Mouse (Mus musculus) heart, adult 9 months (tissue): ENCODE measurements around the gene Rhob.
A peak's percentile ranks its signal among the peaks of the same experiment; 100 is the strongest.
"Not testable (repeated sequence)": the region's sequence is repeated elsewhere in the genome, so short reads cannot be mapped to it uniquely, and the experiment has no call there.

Source experiments
- DNase-seq, 2 experiments: peaks; one replicate each; pipeline ENCODE4 v3.0.0; 2022; ENCODE audit warnings: low spot score in 2 of 2

The Rhob gene

DNA sequence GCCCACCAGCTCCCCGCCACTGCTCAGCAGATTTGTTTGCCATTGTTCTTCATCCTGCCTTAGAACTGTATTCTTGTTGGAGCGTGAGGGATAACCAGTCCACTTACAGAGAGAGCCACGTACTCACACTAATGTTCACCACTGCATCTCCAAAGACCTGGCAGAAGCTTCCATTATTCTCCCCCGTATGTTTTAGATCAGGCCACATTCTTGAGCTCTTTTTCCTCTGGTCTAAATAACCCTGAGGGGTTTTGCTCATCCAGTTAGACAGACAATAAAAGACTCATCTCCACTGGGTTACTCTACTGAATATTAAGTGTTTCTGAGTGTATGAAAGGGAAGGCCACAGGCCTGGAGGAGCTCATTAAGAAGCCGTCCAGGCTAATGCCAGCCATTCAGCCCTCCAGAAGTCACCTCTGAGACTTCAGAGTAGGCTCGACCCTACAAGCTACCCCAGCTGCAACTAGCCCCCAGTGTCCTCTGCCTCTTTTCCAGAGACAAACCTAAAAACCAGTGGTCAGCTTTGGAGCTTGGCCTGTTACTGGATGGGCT, 24.9 kb downstream of the Rhob start:
- DNase-seq = no peak

DNA sequence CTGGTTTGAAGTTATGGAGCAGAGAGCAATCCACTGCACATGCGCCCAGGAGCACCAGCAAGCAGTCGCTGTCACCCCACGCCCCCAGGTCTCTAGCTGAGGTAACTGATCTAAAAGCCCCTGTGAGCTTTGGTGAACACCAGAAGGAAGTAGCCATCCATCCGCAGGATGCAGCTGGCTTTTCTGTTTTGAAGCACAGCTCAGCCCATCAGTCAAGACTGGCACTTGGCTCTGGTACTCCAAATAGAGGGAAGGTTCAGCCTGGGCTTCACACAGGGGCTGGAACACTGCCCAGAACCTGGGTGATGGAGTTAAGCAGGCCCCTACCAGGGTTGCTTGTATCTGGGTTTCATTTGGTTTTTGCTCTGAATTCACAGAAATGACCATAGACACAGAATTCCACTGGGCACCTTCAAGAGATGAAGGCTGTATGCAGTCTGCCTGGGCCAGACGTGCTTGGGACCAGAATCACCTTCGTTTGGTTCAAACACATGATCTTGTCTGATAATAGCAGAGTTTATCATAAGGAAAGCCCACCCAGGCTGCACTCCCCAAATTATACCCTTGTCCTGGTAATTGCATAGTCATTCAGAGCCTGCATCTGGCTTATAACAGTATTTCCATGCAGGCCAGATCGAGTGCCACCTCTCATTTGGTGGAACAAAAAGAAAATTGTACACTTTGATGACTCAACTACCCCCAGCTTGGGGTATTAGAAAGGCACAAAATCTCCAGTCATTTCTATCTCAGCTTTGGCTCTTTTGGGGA, 27.0 kb downstream of the Rhob start:
- DNase-seq = no peak

DNA sequence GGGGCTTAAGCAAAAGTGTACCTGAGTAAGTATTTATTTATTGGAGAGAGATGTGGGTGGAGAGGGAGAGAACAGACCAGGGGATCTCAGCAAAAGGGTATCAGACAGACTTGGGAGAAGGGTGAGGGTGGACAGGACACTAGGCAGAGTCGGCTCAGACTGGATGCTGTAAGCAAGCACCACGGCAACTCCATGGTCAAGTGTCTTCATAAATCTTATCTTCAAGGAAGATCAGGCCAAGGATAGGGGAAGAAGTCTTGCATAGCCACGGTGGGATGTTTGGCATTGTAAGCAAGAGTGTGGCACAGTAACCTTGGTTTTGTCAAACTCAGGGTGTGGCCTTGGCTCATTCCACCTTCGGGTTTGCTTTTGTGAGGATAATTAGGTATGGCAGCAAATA, 27.8 kb downstream of the Rhob start:
- no peak for DNase-seq

- DNase-seq = no peak
These were observed 28.8 kb downstream of the Rhob start for GRCm38 (mm10) chr12:8470962-8471361.

- no peak for DNase-seq
These were observed 29.9 kb downstream of the Rhob start for GRCm38 (mm10) chr12:8469742-8470494.

GRCm38 (mm10) chr12:8468221-8468865, 31.5 kb downstream of the Rhob start:
- DNase-seq = no peak

DNA sequence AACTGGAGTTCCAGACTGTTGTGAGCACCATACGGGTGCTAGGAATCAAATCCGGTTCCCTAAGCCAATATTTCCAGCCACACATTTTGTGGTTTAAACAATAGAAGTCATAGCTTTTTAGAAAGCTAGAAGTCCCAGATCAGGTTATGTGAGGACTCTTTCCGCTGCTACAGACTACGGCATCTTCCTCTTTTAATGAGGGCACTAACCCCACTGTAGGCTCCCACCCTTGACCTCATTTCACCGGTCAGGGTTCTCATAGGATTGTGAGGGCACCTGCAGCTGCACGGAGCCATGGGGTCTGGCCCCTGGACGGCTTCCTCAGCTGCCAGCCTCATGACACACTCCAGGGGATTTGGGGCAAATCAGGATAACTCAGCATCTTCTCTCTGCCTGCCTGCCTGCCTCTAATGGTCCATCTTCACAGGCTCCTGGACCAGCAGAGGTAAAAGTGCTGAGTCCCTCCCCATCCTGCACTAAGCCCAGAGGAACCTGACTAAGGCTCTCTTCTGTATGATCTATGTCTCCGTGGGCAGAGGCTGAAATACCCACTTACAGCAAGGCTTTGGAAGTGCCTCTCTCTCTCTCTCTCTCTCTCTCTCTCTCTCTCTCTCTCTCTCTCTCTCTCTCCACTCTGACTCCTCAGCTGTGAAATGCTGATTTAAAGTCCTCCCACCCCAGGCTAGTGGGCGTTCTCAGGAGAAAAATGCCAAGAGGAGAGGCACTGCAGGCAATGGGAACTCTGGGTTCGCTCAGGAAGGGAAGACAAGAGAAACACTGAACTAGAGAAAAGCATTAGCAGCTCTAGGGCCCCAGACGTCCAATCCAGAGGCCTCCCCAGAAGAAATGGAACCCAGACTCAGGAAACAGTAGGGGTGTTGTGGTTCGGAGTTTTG, 32.5 kb downstream of the Rhob start:
- no peak for DNase-seq

- no peak for DNase-seq
These were observed 34.1 kb downstream of the Rhob start for GRCm38 (mm10) chr12:8465680-8466079.

DNA sequence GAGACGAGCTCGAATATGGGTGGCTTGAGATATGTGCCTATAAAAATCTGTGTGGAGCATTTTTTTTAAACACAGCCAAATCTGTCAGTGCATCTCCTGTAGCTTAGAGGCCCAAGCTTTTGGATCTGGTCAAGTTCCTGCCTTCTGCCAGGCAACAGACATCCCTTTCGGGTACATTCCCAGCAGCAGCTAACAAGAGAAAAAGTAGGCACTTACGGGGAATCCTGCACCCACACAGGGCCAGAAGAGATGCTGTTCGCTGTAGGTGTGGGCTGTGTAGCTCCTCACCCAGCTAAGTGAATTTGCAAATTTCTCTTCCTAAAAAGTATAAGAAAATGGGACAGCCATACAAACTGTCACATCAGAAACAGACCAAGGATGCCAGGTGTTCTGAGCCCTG, 34.8 kb downstream of the Rhob start:
- no peak for DNase-seq

DNA sequence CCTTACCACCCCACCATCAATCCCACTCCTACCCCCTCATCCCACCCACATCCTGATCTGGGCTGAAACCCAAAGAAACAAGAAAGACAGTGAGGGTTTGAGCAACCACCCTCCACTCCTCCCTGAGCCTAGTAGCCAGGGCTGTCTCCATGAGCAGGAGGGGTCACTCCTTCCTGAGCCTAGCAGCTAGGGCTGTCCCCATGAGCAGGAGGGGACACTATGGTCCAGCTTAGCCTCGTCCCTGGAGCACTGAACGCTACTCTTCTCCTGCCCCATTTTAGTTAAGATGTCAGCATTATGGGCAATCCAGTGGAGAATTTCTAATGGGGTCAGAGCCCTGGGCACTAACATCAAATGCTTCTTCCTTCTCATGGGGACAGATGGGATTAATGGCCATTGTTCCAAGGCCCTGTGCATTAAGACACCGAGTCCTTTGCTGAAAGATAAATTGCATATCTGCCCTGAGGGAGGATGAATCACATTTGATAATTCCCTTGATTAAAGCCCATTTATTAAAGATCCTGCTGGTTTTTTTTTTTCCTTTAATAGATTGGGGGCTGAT, 36.1 kb downstream of the Rhob start:
- no peak for DNase-seq

GRCm38 (mm10) chr12:8462533-8462932, 37.3 kb downstream of the Rhob start:
- DNase-seq = no peak

- not testable (repeated sequence) for DNase-seq
These were observed 38.2 kb downstream of the Rhob start for GRCm38 (mm10) chr12:8461575-8461974.

- DNase-seq = no peak
These were observed 41.4 kb downstream of the Rhob start for GRCm38 (mm10) chr12:8458400-8458799.

DNA sequence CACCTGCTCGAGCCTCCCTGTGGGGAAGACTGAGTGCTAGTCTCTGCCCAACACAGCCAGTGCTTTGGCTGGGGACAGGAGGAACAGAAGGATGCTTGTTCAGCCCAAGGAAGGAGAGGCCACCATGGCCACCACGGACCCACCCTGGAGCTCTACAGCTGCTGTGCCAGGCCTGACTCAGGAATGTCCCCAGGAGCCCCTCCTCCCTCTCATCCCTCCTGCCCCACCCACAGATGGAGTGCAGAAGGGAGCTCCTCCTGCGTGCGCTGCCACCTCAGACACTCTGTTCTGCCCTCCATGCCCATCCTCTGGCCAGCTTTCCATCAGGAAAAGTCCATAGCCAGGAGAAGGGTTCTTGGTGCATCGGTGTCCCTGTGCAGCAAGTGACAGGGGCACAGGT, 42.8 kb downstream of the Rhob start:
- no peak for DNase-seq

DNA sequence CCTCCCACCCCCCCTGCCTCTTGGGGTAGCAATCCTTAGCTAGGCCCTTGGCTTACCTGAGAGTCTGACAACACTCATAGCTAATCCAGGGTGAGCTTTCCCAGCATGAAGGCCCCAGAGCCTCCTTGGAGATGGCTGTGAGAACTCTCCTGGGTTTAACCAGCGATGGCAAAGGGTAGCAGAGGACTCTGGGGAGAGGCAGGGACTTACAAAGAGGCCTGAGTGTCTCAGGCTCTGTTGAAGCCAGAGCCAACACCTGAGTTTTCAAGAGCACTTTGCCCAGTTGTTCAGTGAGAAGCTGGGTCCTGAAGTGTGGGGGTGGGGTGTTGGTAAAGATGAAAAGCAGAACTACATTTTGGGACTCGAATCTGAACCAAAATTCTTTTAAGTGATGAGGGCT, 44.8 kb downstream of the Rhob start:
- no peak for DNase-seq

- peak in 1 of 2 experiments; percentile 65 for DNase-seq
These were observed 45.3 kb downstream of the Rhob start for GRCm38 (mm10) chr12:8454487-8454886.

DNA sequence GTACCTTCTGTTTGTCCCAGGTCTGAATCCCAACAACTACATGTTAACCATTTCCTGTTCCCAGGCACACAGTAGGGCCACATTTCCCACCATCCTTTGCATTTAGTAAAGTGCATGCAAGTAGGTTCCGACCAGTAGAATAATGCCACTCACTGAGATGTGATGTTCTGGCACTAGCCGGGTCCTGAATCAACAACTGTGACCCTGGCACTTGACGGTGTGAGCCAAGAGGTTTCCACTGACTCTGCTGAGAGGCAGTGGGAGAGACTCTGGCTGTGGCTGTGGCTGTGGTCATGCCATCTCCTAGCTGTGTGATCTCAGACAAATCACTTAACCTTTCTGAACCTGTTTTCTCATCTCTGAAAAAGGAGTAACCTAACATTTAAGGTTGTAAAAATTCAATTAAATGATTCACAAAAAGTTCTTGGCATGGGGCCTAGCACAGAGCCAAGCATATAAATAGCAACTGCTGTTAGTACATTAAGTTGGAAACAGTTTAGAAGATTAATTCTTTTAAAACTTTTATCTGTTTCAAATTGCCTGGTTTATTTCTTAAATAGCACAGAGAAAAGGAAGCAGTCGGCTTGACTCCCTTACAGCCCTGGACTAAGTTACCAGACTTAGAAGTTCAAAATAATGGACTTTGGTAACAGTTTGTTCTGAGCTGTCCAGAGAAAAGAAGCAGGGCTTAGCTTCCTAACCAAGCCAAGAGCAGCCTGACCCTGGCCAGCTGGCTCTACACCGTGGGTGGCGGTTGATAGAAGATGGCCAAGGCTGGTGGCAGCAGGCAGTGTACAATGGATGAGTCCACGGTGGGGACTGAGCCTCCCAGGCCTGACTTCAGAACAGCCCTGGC, 46.8 kb downstream of the Rhob start:
- peak in 1 of 2 experiments; percentile 69 for DNase-seq

DNA sequence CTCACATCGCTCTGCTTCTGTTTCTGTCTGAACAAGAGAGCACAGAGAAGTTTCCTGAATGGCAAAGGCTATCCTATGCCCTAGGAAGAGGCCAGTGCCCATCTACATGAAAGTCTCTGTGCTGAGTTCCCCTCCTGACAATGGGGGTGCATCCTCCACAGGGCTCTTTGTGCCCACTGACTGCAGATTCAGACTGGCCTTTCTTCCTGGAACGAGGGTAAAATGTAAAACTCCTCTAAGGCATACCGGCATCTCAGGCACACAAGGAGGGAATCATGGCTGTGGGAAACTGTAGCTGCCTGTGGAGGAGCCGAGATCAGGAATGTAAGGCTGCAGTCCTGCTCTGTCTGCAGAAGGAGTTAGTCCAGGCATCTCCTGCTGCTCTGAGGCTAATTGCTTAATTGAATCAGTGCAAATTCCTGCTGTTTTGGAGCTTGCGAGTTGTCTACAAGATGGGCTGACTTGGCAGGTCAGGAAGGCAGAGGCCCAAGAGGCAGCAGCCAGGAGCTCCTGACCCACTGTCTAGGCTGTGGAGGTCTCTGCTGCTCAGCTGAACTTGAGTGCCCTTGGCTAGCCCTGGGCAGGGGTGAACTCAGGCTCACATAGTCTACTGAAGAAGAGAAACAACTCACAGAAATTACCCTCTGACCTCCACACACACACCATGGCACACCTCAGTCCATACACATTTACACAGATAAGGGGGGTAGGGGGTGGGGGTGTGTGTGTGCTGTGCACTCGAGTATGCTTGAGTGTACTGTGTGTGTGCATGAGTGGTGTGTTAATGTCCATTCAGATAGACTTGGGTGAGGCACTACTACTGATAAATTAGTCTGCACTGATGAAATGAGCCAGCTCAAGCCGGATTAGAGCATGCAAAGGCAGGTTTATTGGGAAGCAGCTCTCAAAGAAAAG, 48.0 kb downstream of the Rhob start:
- no peak for DNase-seq

DNA sequence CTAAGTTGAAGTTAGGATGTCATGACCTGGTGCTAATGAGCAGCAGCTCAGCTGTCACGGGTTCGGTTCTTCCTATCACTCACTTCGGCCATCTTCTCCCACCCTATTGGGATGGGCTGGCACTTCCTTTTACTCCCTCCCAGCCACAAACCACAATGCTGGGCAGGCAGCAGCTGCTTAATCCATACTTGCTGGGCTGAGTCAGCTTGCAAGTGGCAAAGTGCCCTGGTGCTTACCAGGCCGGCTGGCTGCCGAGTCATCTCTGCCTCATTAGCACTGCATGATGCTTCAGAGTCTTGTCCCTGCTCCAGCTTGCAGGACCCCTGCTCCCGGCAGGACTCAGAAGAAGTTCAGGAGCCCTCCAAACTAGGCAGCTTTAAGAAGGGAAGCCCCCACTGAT, 49.2 kb downstream of the Rhob start:
- DNase-seq = no peak
